Mouse (Mus musculus) spleen, postnatal 10 days (tissue): Measurements from ENCODE around the gene Lmf1.

Source experiments
- DNase-seq, 2 experiments: peaks; one replicate each; pipeline ENCODE4 v3.0.0; 2021 to 2022; ENCODE audit warnings: low spot score in 2 of 2

The Lmf1 gene

DNA sequence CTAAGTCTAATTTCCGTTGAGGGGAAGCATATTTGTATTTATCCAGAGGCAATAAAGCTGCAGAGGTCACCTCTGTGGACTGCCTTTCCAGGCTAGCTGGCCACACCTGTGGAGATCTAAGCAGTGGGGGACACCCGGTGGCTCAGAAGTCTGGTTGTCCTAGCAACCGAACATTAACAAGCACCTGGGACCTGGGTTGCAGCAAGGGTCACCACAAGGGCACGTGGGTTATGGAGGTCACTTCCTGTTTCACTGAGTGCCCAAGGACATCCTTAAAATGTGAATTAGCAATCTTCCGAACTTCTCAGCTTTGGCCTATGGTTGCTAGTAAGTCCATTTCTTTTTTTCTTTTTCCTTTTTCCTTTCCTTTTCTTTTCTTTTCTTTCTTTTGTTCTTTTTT is 25.3 kb downstream of the Lmf1 start:
- no peak for DNase-seq

DNA sequence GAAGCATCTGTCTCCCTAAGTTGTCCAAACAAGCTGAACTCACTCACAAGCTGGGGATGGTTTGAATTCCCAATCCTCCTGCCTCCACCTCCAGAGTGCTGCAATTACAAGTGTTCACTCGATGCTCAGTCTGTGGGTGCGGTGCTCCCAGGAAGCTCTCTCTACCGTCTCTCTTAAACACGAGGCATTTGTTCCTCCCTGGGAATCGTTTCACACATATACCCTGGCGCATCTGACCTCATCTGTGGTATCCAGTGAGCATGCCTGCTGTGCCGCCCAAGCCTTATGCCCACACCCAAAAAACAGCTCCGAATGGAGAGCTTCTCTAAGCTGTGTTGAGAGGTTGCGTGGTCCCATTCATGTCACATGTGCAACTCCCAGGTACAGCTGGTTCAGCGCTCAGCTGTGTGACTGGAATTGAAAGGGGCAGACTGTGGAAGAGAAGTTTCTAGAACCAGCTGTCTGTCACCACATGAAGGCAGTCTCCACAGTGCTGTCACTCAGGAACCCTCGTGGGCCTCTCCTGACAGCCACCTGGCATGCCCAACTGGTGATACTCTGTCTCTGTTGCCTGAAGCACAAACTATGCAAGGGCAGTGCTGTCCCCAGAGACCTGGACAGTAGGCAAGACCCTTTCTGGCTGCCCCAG is 29.4 kb downstream of the Lmf1 start:
- DNase-seq: no peak

DNA sequence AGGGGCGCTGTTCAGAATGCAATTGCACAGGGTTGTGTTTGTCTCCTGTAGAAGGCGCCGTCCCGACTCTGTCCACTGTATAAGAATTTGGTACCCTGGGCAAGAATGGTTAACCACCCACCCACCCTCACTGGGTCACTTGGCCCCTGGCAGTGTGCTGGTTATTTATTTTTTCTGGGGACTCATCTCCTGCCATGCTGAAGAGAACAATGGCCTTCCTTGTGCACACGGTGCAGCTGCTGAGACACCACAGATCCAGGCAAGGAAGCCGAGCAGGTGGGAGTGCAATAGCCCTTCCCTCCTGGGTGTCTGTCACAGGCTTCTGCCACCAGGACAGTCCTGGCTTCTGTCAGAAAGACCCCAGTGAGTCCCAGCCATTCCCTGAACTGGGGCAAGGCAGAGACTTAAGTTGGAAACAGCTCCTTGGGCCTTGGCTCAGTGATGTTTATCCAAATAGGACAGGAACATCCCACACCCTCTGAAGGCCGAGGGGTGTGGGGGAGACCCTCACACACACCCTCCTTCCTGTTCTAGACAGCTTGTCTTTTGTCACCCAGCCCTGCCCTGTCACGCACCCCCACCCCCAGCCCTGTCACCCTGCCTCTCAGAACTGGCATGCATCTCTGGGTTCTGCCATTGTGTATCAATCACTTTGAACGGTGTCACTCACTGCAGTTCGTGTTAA is 30.1 kb downstream of the Lmf1 start:
- DNase-seq: no peak

DNA sequence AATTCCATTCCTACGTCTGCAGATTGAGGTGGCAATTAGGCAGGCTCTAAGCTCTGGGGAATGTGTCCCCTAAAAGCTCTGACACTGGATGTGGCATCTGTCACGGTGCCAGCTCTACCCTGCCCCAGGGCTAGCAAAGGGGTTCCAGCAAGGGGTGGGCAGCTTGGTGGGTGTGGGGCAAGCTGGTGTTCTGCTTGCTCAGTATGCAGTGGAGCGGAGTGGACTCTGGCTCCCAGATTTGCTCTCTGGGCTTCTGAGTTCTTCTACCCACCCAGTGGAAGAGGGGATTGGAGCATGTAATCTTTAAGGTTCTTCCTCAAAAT is 30.6 kb downstream of the Lmf1 start:
- DNase-seq: no peak

DNA sequence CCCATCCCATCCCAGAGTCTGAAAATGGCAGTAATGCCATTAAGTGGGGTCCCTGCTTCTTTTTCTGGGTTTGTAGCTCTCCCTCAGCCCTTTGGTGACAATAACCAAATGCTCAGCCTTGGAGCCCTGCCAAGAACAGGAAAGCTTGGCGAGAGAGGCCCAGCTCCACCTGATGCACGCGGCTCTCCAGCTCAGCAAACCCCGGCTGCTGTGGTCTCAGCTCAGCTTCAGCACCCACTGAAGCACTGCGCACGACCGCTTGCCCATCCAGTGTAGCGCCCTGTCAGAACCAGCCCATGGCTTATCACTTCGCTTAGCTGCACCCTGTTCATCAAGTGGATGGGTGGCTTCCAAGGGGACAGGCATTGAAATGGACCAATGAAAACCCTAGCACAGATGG is 31.3 kb downstream of the Lmf1 start:
- DNase-seq: no peak

DNA sequence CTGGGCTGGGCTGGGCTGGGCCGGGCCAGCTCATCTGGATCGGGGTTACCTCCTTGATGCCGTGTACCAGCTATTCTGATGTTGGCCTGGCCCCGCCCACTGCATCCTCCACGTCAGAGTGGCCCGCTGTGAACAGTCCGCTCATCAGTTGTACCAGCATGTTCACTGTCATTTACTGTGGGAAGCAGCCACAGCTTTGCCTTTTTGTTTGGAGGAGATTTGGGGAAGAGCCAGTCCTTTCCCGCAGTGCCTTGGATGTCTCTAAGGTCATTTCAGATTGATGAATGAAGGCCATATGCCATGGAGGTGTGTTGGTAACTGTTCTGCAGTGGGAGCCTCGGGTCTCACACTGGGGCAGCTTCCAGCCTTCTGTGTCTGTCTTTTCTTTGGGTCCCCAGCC is 33.7 kb downstream of the Lmf1 start:
- DNase-seq: no peak

DNA sequence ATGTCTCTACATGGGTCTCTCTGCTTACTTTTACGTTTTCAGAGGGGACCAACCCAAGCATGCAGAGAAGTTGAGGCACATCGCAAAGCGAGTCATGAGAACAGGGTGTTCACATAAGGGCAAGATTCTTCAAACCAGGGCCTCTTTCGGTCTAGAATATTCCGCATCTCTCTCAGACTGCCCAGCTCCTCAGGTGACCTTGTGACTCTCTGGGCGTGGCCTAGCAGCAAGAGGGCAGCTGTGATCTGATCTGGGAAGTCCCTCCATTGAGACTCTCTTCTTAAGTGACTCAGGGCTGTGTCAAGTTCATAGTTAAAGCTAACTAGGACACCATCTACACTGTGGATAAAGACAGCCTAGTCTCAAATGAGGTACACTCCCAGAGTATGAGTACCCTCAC is 34.4 kb downstream of the Lmf1 start:
- DNase-seq: no peak

DNA sequence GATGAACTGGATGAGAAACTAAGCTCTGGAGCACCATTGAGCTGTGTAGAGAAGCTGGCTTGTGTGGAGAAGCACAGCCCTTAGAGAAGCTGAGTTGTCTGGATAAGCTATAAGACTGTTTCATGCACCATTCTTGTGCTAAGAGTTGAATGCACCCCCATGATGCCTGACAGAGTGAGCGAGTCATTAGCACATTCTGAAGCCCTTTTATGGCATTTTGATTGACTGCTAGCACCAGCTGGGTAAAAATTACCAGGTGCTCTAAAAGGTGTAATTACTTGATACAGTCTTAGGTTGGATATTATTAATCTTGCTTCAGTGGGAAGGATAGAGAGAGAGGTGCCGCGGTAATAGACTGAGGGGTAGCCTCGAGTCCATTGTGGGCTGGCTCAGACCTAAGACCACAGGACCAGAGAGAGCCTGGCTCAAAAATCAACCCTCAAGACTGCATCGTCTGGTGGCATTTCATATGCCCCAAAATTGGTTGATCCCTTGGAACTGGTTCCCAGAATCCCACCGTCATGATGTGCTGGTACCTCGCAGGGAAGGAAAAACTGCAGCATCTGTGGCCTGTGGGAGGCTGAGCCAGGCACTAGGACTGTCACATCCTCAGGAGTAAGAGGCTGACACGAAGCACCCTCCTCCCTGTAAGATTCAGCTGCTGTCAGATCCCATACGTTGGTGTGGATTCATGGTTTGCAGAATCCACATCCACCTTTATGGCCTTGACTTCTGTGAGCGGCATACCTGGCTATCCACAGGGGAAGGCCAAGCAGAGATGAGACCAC is 36.0 kb downstream of the Lmf1 start:
- DNase-seq: no peak

DNA sequence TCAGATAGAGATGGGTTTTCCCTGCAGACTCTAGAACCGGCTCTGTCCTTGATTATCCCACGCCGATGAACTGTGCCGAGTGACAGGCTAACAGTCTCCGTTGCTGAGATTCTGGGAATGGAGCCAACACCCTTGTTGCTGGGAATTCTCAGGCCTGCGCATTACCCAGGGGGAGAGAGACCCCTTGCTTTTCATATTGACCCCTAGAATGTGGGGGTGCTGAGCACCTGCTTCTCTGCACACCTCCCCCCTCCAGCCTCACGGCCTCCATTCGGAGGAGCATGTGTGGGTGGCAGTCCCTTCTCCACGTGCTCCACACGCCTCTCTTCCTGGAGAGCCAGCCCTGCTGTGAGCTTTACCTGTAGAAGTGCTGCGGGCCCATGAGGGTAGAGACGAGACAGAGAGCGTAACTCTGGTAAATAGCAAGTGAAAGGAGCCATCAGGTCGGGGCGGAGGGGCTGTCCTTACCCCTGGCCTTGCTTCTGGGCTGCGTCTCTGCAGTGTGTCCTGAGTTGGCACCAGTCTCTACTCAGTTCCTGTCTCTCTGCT is 39.7 kb downstream of the Lmf1 start:
- no peak for DNase-seq

DNA sequence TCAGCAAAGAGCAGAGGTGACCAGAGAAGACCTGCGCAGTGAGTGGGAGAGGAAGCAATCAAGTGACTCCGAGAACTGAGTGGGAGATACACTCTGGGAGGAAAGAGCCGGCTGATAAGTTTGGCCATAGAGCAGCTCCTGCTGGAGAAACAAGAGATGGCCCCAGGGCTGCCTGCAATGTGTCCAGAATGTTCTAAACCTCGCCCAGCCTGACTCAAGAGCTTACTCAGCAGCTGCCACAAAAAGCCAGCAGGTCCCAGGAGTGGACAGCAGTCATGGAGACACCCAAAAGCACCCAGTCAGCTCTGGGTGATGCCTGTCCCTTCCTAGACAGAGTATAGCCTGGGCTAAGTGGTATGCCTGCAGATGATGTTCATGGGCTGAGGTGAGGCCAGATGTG is 44.6 kb downstream of the Lmf1 start:
- DNase-seq: no peak

DNA sequence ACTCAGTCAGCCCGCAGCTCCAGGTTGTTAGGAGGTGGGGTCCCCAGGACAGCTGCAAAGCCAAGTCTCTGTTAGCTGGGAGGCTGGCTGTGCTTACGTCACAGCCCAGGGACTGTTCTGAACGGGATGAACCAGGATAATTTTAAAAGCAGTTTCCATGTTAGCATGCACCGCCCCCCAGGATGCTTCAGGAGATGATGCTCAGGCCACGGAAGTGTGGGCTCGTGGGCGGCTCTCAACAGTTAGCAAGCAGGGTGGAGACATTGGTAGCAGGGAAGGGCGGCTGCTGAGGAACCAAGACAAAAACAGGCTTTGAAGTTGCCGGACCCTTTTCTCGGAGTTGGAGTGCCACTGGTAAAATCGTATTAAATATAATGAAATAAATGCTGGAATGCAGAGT is 45.0 kb downstream of the Lmf1 start:
- no peak for DNase-seq

DNA sequence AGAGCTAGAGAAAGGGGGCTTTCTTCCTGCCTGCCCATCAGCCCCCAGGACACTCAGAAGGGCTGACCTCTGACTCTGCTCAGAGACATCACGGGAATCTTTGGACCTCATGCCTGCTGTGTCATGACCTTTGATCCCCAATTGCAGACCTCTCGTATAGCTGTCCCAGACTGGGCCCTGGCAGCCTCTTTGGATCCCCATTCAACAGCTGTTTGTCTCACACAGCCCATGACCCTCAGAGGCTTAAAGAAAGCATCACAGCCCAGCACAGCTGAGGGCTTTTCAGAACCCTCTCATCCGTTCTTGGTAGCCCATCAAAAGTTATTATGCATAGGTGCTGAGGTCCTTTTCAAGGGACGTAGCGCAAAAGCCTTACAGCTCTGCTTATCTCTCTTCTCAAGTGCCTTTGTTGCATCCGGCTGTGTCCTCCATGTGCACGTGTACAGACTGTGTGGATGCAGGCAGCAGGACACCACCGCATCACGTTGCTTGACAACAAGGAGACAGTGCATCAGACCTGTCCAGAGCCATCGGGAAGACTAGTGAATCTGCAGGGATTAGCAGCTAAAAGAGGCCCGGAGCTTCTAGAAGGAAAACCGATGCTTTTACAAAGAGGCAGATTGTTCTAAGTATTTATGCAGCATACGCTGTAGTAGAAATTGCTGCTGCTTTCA is 45.7 kb downstream of the Lmf1 start:
- no peak for DNase-seq

DNA sequence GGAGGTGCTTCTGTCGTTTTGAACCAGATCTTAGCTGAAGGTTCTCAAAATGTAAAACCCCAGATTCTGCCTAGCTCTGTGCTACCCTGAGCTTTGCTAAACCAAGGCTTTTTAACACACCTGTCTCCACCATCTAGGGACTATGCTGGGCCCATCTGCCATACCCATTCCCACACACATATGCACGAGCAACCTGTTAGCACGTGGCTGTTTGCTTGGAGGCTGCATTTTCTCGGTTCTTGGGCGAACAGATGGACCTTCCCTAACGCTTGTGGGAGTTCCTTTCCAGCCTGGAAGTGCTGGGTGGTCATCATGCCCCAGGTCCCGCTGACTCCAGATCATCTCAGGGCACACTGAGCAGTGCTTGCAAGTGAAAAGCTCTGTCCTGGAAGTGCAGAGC is 46.4 kb downstream of the Lmf1 start:
- DNase-seq: no peak

DNA sequence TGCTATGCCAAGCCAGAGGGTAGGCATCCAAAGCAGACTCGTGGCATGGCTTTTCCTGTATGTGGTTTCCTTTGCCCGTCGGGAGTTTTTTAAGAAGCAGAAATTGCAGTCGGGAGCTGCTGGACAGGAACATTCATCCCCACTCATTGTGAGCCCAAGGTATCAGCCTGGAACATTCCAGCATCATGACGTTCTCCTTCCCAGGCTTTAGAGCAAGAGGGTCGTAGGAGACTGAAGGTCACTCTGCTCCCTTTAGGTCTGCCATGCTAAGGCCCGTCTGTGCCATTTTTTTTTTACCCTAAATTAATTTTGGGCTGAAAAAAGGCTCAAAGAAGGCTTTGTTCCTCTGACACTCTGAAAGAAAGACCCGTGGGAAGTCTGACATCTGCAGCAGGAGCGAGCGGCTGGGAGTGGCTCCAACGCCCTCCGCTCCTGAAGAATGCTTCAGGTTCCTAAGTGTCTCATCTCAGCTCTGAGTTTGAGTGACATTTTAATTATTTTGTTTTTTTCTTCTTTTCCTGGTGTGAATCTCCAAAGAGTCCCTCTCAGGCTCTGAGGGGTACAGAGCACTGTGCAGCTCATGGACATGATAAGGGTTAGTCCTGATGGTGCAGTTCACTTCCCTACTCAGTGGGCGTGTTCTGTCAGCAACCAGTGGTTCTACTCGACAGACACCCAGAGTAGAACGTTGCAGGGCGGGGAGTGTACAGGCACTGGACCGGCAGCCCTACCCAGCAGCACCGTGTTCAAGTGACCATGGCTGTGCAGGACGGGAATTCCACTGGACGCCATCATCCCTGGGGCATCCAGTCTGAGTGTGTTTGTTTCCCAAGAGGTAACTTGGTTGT is 47.5 kb downstream of the Lmf1 start:
- no peak for DNase-seq

DNA sequence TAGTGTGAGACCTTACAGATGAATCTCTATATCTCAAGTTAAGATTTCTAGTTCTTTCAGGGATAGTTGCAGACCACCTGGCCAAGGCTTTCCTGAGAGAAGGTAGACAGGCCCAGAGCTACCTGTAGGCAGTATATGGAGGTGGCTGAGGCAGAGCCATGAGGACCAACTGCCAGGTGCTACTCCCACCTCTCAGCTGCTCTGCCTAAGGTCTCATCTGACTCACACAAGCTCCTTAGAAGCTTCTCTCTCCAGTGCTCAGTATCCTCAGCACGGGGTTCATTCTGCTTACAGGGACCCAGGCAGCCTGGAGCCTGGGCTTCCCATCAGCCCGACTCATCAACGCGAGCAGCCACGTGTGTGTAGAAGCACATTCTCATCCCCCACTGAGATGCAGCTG is 51.4 kb downstream of the Lmf1 start:
- DNase-seq: no peak

DNA sequence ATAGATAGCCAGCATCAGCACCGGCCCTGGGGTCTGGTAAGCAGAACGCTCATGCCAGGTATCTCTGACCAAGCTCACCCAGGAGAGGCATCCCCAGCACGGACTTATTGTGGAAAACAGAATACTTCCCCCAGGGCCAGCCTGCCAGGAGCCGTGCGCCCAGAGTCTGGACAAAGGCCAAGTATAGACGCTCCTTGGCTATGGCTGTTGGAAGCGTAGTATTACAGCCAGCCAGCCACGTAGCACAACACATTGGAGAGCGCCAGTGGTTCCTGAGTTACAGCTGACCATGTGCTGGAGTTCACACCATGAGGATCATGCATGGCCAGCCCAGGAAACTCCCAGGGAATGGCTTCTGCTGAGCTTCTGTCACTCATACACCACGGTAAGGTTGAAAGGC is 55.2 kb downstream of the Lmf1 start:
- no peak for DNase-seq

DNA sequence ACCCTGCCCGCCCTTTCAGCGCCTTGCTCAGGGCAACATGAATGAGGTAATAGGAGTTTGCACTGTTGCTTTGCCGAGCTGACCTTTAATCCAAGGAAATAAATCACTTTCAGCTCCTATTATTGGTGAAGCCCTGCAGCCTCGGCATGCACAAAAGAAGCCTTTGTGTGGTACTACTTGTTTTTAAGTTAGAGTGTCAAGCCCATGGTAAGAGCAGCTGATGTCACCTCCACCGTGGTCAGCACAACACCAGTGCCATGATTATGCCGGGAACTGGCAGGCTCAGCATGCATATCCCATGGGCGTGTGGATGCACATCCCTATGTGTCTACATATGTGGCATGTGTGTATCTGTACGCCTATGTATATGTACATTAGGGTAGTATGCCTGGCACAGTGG is 56.5 kb downstream of the Lmf1 start:
- no peak for DNase-seq

DNA sequence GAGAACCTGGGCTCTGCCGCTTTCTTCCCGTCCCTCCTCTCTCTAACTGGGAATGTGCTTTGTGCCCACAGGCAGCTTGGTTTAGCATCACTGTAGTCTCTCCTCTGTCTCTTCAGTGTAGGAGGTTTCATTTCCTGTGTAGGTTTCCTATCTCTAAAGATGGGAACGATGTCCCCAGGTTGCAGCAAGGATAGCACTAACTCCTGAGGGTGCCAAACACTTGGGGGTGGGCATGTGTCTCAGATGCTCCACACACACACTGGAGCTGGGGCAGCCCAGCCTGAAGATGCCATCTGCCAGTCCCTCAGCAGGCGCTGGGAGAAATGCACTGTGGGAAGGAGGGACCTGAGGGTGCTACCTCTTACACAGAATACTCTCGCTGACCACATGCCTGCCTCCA is 56.9 kb downstream of the Lmf1 start:
- DNase-seq: no peak

DNA sequence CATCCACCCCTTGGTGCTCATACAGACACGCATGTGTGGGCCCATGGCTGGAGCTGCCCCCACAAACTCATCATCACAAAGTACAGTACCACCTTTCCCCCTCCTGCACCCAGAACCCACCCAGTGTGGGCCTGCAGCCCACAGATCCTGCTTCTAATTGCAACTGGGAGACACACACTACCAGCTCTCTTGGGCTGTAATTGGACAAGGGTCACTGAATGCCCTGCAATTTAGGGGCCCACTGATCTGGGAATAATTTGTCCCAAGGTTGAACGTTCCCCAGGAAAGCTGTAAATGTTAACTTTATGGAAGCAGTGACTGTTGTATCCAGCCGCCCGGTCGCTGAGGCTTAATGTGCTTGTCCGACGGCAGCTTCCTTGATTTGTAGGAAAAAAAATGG is 59.1 kb downstream of the Lmf1 start:
- DNase-seq: no peak

DNA sequence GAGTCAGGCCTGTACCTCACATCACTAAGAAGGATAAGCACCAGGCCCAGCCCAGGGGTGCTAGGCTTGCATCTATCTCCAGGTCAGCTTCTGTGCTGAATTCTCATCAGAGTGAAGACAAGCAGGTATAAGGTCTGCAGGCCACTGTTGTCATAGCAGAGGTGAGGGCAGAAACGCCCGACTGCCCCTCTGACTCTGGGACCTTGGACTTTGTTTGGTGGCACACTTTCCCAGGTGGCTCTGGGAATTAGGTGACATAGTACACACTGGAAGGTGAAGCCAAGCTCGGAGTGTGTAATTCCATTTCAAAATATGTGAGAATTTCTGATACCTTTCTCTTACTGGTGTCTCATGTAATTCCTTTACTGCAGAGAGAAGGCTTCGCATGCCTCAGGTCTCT is 59.6 kb downstream of the Lmf1 start:
- DNase-seq: no peak

DNA sequence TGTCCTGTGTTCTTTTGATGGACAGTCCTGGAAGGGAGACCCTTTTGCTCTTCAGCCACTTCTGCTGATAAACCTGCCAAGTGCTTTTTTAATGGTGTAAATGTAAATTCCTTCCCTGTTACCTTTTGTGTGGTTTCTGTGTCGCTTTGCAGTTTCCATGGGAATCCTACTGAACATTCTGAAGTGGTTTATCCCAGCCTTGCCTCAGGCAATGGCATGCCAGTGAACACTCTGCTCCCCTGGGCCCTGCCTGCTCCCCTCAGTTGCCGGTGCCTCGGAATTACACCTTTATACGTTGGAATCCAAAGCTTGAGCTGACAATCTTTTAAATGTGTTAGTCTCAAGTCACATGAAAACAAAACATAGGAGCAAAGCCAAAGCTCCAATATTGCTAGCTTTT is 62.1 kb downstream of the Lmf1 start:
- DNase-seq: no peak

DNA sequence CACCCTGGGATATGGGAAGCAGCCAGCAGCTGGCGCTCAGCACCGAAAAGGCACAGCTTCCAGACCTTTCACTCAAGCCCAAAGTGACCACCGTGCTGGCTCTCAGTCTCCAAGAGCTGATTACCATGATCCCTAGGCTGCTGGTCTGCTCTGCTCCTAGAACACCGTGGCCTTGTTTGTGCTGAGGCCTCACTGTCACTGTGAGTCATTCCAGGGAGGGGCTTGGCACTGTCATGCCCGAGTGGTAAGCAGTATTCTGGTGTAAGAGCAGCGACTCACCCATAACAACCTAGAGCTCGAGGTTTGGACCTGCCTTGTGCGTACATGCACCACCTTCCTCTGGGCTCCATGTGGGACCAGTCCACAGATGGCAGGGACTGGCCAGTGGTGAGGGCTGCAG is 63.1 kb downstream of the Lmf1 start:
- no peak for DNase-seq
